Mouse (Mus musculus) liver, embryonic 14.5 days (tissue): Measurements from ENCODE around the gene Olfr470.

ENCODE experiments used
- CTCF ChIP-seq: IDR thresholded peaks from 2 replicates; pipeline ENCODE4 v1.5.1; 2016; ENCODE audit warnings: antibody characterized with exemption, low read depth, control low read depth
- EP300 ChIP-seq: IDR thresholded peaks from 2 replicates; pipeline ENCODE4 v1.6.1; 2016; ENCODE audit warnings: antibody characterized with exemption, low read depth

GRCm38 (mm10) chr7:107801108-107801507, 46.2 kb downstream of the Olfr470 start, which contains the start of gene Ovch2:
- TF ChIP-seq CTCF (no peak), EP300 (no peak)
